Mouse (Mus musculus): ENCODE measurements at regions not wholly inside any gene's neighbourhood (a gene's known extent, or its start where the extent isn't known, plus 50 kb on each side); places are given as distances from the start of the nearest gene placed in this dataset.

DNA sequence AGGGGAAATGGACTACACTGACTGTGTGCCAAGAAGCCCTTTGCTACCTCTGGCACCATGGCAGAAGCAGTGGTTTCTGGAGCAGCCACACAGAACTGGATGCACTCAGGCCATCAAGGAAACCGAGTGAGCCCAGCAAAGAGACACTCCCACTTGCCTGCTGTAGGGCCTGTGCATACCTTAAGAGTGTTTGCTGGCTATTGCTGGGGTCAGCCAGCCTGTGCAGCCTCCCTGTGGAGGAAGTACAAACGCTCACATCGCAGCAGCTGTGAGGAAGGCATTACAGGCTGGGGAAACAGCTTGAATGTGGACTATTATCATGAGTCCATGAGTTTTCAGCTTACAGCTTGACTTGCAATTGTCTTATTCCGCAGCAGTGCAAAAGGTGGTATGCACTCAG, 88.8 kb upstream of the Aldh1a3 start:
- TF ChIP-seq POLR2A (IDR thresholded peaks at IDR 0.05; ENCODE audit: low read depth, low read length) (no peak), CTCF (conservative IDR thresholded peaks at IDR 0.05 in 1 of 2, IDR thresholded peaks at IDR 0.05 in 1 of 2; ENCODE audit: low read depth in 2 of 2, low read length in 2 of 2) (no peak), GABPA (IDR thresholded peaks at IDR 0.05; ENCODE audit: insufficient replicate concordance, low read depth, low read length) (no peak), ZC3H11A (IDR thresholded peaks at IDR 0.05; ENCODE audit: low read depth, low read length) (no peak), SMC3 (IDR thresholded peaks at IDR 0.05; ENCODE audit: low read depth, low read length) (no peak)
